Mouse (Mus musculus) erythroblast, embryonic 14.5 days (primary cell): ENCODE measurements at regions not wholly inside any gene's neighbourhood (a gene's known extent, or its start where the extent isn't known, plus 50 kb on each side); places are given as distances from the start of the nearest gene placed in this dataset.

Experiments used
- GATA1 ChIP-seq: IDR thresholded peaks from 2 replicates; pipeline ENCODE4 v1.6.1; 2012; ENCODE audit warnings: low read length, inconsistent platforms, mixed read lengths
- TAL1 ChIP-seq: IDR thresholded peaks from 3 replicates; pipeline ENCODE4 v1.6.1; 2012; ENCODE audit warnings: low read length, inconsistent platforms, mixed read lengths

GRCm38 (mm10) chr10:96737972-96738371, 121.2 kb downstream of the Btg1 start:
- TF ChIP-seq GATA1 (no peak), TAL1 (no peak)
